Mouse (Mus musculus) liver, postnatal 0 days (tissue): ENCODE measurements around the gene Plekhg1. TPM values are rescaled to one million over a fixed set of nuclear protein-coding genes. Genes with fewer than 3 reads are reported as not detected.

Source experiments
- ATAC-seq: fragments of 200-750 bp; cut with Nextera tagmentation; 2 replicates; pipeline ENCODE4 v1.8.0; 2017; ENCODE audit warnings: mild to moderate bottlenecking, moderate library complexity
- DNase-seq: peaks from one replicate; pipeline ENCODE4 v3.0.0-alpha.2; 2016
- H3K27ac ChIP-seq: fragments of 300-500 bp; sonication (generic); 2 replicates; pipeline ENCODE4 v1.5.1; 2014; ENCODE audit warnings: antibody characterized with exemption, moderate library complexity, mild to moderate bottlenecking, low read depth
- H3K27me3 ChIP-seq: fragments of 300-500 bp; sonication (generic); 2 replicates; pipeline ENCODE4 v1.6.1; 2014; ENCODE audit warnings: low read length, control low read depth, mixed read lengths; ENCODE audit not compliant: insufficient read depth
- H3K36me3 ChIP-seq: fragments of 300-500 bp; sonication (generic); replicated peaks from 2 replicates; pipeline ENCODE4 v1.6.1; 2014; ENCODE audit warnings: mild to moderate bottlenecking, control low read depth, low read length, moderate library complexity, mixed read lengths; ENCODE audit not compliant: insufficient read depth
- H3K4me1 ChIP-seq: fragments of 300-500 bp; sonication (generic); 2 replicates; pipeline ENCODE4 v1.6.1; 2014; ENCODE audit warnings: antibody characterized with exemption, mild to moderate bottlenecking, control low read depth; ENCODE audit not compliant: insufficient read depth
- H3K4me2 ChIP-seq: fragments of 300-500 bp; sonication (generic); 2 replicates; pipeline ENCODE4 v1.6.1; 2014; ENCODE audit warnings: low read depth, mild to moderate bottlenecking, low read length, moderate library complexity, mixed read lengths
- H3K4me3 ChIP-seq: fragments of 300-500 bp; sonication (generic); 2 replicates; pipeline ENCODE4 v1.5.1; 2014; ENCODE audit warnings: low read depth, low read length
- H3K9ac ChIP-seq: fragments of 300-500 bp; sonication (generic); replicated peaks from 2 replicates; pipeline ENCODE4 v1.6.1; 2014; ENCODE audit warnings: mild to moderate bottlenecking, moderate library complexity
- H3K9me3 ChIP-seq: fragments of 300-500 bp; sonication (generic); 2 replicates; pipeline ENCODE4 v1.6.1; 2016; ENCODE audit warnings: mild to moderate bottlenecking, control low read depth, low read length, mixed read lengths
- CTCF ChIP-seq: sonication (generic); IDR thresholded peaks from 2 replicates; pipeline ENCODE4 v1.5.1; 2016; ENCODE audit warnings: antibody characterized with exemption, low read depth
- EP300 ChIP-seq: IDR thresholded peaks from 2 replicates; pipeline ENCODE4 v1.6.1; 2016; ENCODE audit warnings: antibody characterized with exemption, low read depth, mild to moderate bottlenecking
- WGBS: fragments of 180-500 bp; shearing (Covaris S2); extraction: QIAGEN DNeasy Blood & Tissue Kit; methylation state at CpG from one replicate; pipeline ENCODE4 v1.1.7; 2014; ENCODE audit not compliant: insufficient replicate concordance; 5-methylcytosine and 5-hydroxymethylcytosine counted together
- polyA plus RNA-seq: library from polyadenylated mRNA; unstranded; fragments of >200 nt; fragmentation: Nextera tagmentation; extraction: Ambion mirVana; gene quantifications from 2 replicates; pipeline ENCODE4 v1.2.1, GENCODE M21; 2015

Plekhg1 gene
- polyA plus RNA-seq, 1 experiment from 2014 or later: 1.7 TPM

DNA sequence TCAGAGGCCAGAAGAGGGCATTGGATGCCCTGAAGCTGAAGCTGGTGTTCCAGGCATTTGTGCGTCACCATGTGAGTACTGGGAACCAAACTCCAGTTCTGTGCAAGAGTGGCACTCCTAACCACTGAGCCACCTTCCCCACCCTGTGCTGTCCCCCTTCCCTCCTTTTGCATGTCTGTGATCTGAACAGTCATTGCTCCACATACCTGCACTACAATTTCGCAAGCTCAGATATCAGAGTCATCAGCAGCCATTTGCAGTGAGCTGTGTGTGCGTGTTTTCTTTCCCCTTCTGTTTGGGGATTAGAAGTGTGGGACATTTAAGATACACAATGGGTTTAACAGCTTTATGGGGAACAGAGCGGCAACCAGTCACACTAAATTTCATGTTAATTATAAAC is 46.4 kb downstream of the Plekhg1 start:
- TF ChIP-seq EP300 (no peak), CTCF (no peak)
- no peak overlapping the region for H3K9ac ChIP-seq
- no peaks in the 10 kb centered on the region for H3K36me3 ChIP-seq
- H3K4me3 ChIP-seq: no peak overlapping the region
- WGBS: 78% methylated on average over 4 of the region's 4 CpGs
- no peaks in the 10 kb centered on the region for H3K4me1 ChIP-seq
- DNase-seq (no peak), ATAC-seq (no peak)
- no peak overlapping the region for H3K4me2 ChIP-seq
- H3K27me3 ChIP-seq: no peaks in the 10 kb centered on the region
- H3K27ac ChIP-seq: no peak overlapping the region
- no peaks in the 10 kb centered on the region for H3K9me3 ChIP-seq

DNA sequence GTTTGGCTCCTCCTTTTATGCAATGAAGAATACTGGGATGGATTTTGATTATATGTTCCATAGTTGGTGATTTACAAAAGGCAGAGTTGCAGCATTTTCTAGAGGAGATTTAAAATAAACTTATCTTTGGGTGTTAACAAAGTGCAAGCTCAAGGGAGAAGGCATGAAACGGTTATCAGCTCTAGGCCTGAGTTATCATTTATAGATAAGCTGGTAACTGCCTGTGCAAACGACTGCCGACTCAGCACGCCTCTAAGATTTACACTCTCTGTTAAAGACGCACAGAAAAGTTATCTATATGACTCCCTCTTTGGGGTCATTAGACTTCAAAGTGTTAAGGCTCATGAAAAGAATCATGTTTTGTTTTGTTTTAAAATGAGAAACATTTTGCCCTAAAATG is 46.8 kb downstream of the Plekhg1 start:
- ATAC-seq (no peak), DNase-seq (no peak)
- 46% methylated on average over 5 of the region's 5 CpGs for WGBS
- no peak overlapping the region for H3K4me2 ChIP-seq
- H3K4me1 ChIP-seq: no peaks in the 10 kb centered on the region
- no peaks in the 10 kb centered on the region for H3K9me3 ChIP-seq
- H3K27me3 ChIP-seq: no peaks in the 10 kb centered on the region
- no peak overlapping the region for H3K27ac ChIP-seq
- TF ChIP-seq EP300 (no peak), CTCF (no peak)
- H3K9ac ChIP-seq: no peak overlapping the region
- H3K36me3 ChIP-seq: no peaks in the 10 kb centered on the region
- H3K4me3 ChIP-seq: no peak overlapping the region

DNA sequence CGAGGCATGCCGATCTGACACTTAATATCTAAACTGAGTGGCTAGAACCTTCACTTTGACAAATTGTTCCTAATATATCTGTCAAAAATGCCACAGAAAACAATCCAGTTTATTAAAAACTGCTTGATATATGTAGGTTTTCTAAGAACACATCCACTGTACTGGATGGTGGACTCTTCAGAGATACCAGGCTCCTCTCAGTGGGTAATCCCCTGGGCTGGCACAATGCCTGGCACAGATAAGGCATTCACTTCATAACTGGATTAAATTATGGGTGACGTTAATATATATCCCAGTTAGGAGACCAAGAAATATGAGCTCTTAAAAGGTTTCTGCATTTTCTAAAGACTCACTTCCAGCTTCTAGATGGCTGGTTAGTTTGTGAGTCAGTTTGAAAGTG is 53.7 kb downstream of the Plekhg1 start:
- H3K9ac ChIP-seq: no peak overlapping the region
- TF ChIP-seq CTCF: no peak
- no peak for TF ChIP-seq EP300
- 71% methylated on average over 3 of the region's 3 CpGs for WGBS
- no peak overlapping the region for H3K4me3 ChIP-seq
- no peaks in the 10 kb centered on the region for H3K36me3 ChIP-seq
- H3K27ac ChIP-seq: no peak overlapping the region
- DNase-seq (no peak), ATAC-seq (no peak)
- no peaks in the 10 kb centered on the region for H3K9me3 ChIP-seq
- no peak overlapping the region for H3K4me2 ChIP-seq
- no peaks in the 10 kb centered on the region for H3K4me1 ChIP-seq
- H3K27me3 ChIP-seq: no peaks in the 10 kb centered on the region

DNA sequence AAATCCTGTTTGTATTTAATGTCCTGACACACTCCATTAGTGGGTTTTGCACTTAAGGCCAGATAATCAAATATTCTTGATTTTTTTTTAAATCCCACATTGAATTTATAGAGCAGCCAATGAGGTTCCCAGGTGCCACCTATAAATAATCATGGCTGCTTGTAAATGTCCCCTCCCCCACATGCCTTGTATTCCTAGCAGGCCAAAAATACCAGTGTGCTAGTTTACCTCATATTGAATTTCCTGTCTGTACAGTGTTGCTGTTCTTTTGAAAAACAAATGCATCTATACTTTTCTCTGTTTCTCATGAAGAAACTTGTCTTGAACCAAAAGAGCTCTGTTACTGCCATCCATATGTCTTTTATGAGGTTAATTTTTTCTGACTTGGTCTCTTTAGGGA is 59.3 kb downstream of the Plekhg1 start:
- Histone ChIP-seq H3K4me1 (no peaks in the 10 kb centered on the region), H3K9ac (no peak overlapping the region), H3K27me3 (no peaks in the 10 kb centered on the region), H3K9me3 (no peaks in the 10 kb centered on the region), H3K36me3 (no peaks in the 10 kb centered on the region), H3K4me2 (no peak overlapping the region), H3K27ac (no peak overlapping the region), H3K4me3 (no peak overlapping the region)
- no peak for ATAC-seq
- DNase-seq: no peak
- no peak for TF ChIP-seq EP300
- TF ChIP-seq CTCF: no peak

DNA sequence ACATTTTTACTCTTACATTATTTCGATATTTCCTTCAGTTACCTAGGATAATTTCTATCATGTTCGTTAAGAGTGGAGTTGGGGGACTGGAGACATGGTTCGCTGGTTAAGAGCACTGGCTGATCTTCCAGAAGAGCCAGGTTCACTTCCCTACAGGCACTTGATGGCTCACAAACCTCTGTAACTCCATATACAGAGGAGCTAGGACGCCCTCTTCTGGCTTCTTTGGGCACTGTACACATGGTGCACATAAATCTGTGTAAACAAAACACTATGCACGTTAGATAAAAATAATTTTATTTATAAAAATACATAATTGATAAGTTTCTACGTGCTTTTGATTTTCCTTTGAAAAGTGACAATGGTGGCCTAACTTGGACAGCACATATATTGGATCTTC is 61.1 kb downstream of the Plekhg1 start:
- TF ChIP-seq CTCF (no peak), EP300 (no peak)
- ATAC-seq: no peak
- H3K4me1 ChIP-seq: no peaks in the 10 kb centered on the region
- H3K4me3 ChIP-seq: no peak overlapping the region
- no peak for DNase-seq
- H3K27ac ChIP-seq: no peak overlapping the region
- H3K4me2 ChIP-seq: no peak overlapping the region
- no peaks in the 10 kb centered on the region for H3K9me3 ChIP-seq
- H3K9ac ChIP-seq: no peak overlapping the region
- no peaks in the 10 kb centered on the region for H3K36me3 ChIP-seq
- no peaks in the 10 kb centered on the region for H3K27me3 ChIP-seq
- 68% methylated on average over 6 of the region's 6 CpGs for WGBS

DNA sequence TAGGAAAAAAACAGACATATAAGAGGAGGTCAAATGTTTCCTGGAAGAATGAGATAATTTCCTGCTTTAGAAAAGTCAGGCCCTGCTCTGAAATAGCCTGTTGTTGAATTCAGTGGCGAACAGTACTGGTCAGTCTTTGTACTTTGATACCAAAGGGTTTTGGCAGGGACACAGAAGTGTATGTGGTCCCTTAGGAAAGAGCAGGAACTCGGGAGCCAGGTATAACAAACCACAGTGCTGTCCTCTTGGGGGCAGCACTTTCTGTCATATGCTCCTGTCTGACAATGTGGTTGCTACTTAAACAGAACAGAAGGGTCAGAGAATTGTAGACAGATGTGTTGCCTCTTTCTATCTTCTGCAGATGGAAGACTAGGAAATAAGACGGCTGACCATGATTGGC is 65.2 kb downstream of the Plekhg1 start:
- Histone ChIP-seq H3K4me1 (no peaks in the 10 kb centered on the region), H3K9ac (no peak overlapping the region), H3K36me3 (no peaks in the 10 kb centered on the region), H3K9me3 (no peaks in the 10 kb centered on the region), H3K4me3 (no peak overlapping the region), H3K4me2 (no peak overlapping the region), H3K27me3 (no peaks in the 10 kb centered on the region), H3K27ac (no peak overlapping the region)
- TF ChIP-seq EP300 (no peak), CTCF (peak; percentile 63)
- DNase-seq (peak; percentile 30), ATAC-seq (peak; percentile 83)
- WGBS: 25% methylated on average over 3 of the region's 3 CpGs

DNA sequence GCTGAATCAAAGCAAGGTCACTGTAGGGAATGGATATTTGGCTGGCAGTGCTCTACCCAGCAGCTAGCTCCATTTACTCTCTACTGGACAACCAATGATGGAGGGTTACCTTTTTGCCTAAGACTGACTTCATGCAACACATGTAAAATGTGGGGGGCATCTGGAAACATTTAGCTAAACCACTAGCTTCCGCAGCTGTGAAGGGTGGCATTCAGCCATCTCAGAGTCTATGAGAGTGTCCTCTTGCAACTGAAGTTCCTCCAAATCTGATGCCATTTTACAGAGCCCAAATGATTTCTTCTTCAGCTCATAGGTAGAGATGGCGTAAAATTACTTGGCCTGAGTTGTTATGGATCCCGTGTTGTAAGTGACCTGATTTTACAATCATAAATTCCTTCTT is 67.8 kb downstream of the Plekhg1 start:
- no peak overlapping the region for H3K27ac ChIP-seq
- 82% methylated on average over 3 of the region's 3 CpGs for WGBS
- H3K4me1 ChIP-seq: no peaks in the 10 kb centered on the region
- TF ChIP-seq CTCF (no peak), EP300 (no peak)
- DNase-seq (no peak), ATAC-seq (no peak)
- H3K4me3 ChIP-seq: no peak overlapping the region
- no peaks in the 10 kb centered on the region for H3K36me3 ChIP-seq
- H3K9ac ChIP-seq: no peak overlapping the region
- H3K4me2 ChIP-seq: no peak overlapping the region
- H3K27me3 ChIP-seq: no peaks in the 10 kb centered on the region
- H3K9me3 ChIP-seq: no peaks in the 10 kb centered on the region
